Mouse (Mus musculus): Measurements from ENCODE around the gene Kirrel.

DNA sequence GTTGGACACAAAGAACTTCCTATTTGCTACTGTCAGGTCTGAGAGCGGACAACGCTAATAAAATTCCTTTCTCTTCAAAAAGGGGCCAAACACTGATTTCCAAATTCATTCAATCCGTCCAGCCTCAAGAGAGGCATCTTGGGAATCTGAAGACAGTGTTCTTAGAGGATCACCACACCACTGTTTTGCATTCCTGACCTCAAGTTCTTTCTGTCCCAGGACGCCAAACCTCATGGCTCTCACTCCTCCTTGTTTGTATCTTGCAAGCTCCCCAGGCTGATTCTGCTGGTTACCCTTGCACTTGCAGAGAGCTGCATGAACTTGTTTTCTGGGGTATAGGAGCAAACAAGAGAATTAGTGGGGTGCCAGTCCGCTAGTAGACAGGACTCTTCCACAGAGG lies 12.2 kb downstream of the Kirrel start:
- TF ChIP-seq GATA1 (IDR thresholded peaks at IDR 0.05; ENCODE audit: borderline replicate concordance, low read length) (no peak), FLI1 (IDR thresholded peaks at IDR 0.05; ENCODE audit: low read length) (no peak)

Data from megakaryocyte, embryonic 14.5 days (primary cell).